ENCODE assay signal across 23 mouse cellular contexts in the genomic region with DNA sequence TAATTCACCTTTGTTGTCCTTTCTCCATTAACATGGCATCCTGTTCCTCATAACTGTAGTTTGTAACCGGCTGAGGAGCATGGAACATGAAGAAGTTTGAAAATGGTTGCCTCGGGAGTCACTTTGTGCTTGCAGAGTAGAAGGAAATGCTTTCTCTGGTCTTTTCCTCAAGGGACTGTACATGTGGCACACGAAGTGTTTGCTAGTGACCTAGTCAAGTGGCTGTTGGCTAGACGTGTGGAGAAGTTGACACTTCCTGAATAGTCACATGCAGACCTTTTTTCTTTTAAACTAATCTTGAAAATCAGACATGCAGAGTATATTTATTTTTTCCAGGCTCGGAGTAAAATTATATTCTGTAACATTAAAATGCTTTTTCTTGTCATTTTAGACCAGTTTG. TPM values are rescaled to one million over a fixed set of nuclear protein-coding genes. Genes with fewer than 3 reads are reported as not detected.
A peak's percentile ranks its signal among the peaks of the same experiment; 100 is the strongest.
DNase-seq lines count a peak whose midpoint lies in the region; ATAC-seq and TF ChIP-seq lines count a peak whose summit lies in the region.
"Had no signal": no experiment of that assay in that cellular context is flagged by ENCODE, and none has a peak within 500 bp of the region (broad histone marks: within the 10 kb centered on the region; RNA-seq: fewer than 3 reads in every experiment).

No protein-coding gene starts in this region.

- H3K4me3 ChIP-seq in lung, embryonic 14.5 days (ENCODE audit: low read depth, low read length): no peak overlapping the region
- H3K4me3 ChIP-seq in lung, adult 2 months (replicated peaks; ENCODE audit: extremely low read depth, low read depth, low read length): no peak overlapping the region
- H3K4me3 ChIP-seq in lung, postnatal 0 days (ENCODE audit: low read depth, low read length): no peak overlapping the region
- H3K4me3 ChIP-seq: embryonic facial prominence, embryonic 13.5 days; embryonic facial prominence, embryonic 15.5 days; erythroblast, embryonic 14.5 days; forebrain, embryonic 10.5 days; forebrain, embryonic 12.5 days had no signal

- TF ChIP-seq EP300 in lung, postnatal 0 days (IDR thresholded peaks at IDR 0.05): no peak

- H3K9ac ChIP-seq in lung, embryonic 14.5 days: no peak overlapping the region
- no peak overlapping the region for H3K9ac ChIP-seq in lung, postnatal 0 days (replicated peaks; ENCODE audit: low read depth)
- H3K9ac ChIP-seq: embryonic facial prominence, embryonic 13.5 days; embryonic facial prominence, embryonic 15.5 days; forebrain, embryonic 12.5 days had no signal

- H3K36me3 ChIP-seq in lung, embryonic 14.5 days (ENCODE audit: insufficient read depth): peaks cover 19% of the 10 kb centered on the region; the same call in 1 of the 2 replicates
- H3K36me3 ChIP-seq in lung, postnatal 0 days (ENCODE audit: insufficient read depth, low read length): no peaks in the 10 kb centered on the region

- H3K9me3 ChIP-seq in lung, embryonic 14.5 days (ENCODE audit: low read depth, low read length): no peaks in the 10 kb centered on the region
- no peaks in the 10 kb centered on the region for H3K9me3 ChIP-seq in lung, postnatal 0 days (ENCODE audit: low read length)
- H3K9me3 ChIP-seq: embryonic facial prominence, embryonic 13.5 days; embryonic facial prominence, embryonic 15.5 days; forebrain, embryonic 10.5 days had no signal

- TF ChIP-seq POLR2A in lung, adult 2 months (IDR thresholded peaks at IDR 0.05; ENCODE audit: borderline replicate concordance, extremely low read depth, low read depth, low read length): no peak

- H3K27ac ChIP-seq in lung, embryonic 14.5 days (ENCODE audit: low read depth): no peak overlapping the region
- no peak overlapping the region for H3K27ac ChIP-seq in lung, postnatal 0 days (ENCODE audit: low read length)
- H3K27ac ChIP-seq: embryonic facial prominence, embryonic 13.5 days; embryonic facial prominence, embryonic 15.5 days; forebrain, embryonic 10.5 days; forebrain, embryonic 12.5 days had no signal

- 63% methylated on average over 5 of the region's 5 CpGs for WGBS in lung, embryonic 14.5 days
- WGBS in lung, adult 2 months: 68% methylated on average over 5 of the region's 5 CpGs
- 52% methylated on average over 5 of the region's 5 CpGs for WGBS in lung, postnatal 0 days

- peak; percentile 18 for DNase-seq in lung, embryonic 14.5 days
- no peak for DNase-seq in lung, adult 2 months
- peak; percentile 75 for DNase-seq in lung, postnatal 0 days (ENCODE audit: low spot score)
- peak; percentile 3 for DNase-seq in lung, postnatal 10 days
- DNase-seq in lung, postnatal 36 days: peak; percentile 41
- no peak for DNase-seq in urinary bladder, adult 18-20 months (ENCODE audit: low spot score in 2 of 2)
- no peak for DNase-seq in heart, adult 11 months
- DNase-seq: adrenal gland, adult 2 months; adrenal gland, postnatal 10 days; adrenal gland, postnatal 25 days; cerebellum, adult 11 months; cerebellum, adult 18-20 months; cerebellum, adult 8-10 months; cerebellum, adult 9-11 months; cerebellum, postnatal 14 days; cerebellum, postnatal 36 days; embryo, embryonic 11 days had no signal

- no peaks in the 10 kb centered on the region for H3K4me1 ChIP-seq in lung, embryonic 14.5 days (ENCODE audit: insufficient read depth)
- H3K4me1 ChIP-seq in lung, adult 2 months (ENCODE audit: control insufficient read depth, insufficient read depth, low read length): peaks cover 2% of the 10 kb centered on the region; the same call in 1 of the 2 replicates
- no peaks in the 10 kb centered on the region for H3K4me1 ChIP-seq in lung, postnatal 0 days (ENCODE audit: insufficient read depth, low read depth, low read length)
- H3K4me1 ChIP-seq: embryonic facial prominence, embryonic 13.5 days; embryonic facial prominence, embryonic 15.5 days; forebrain, embryonic 10.5 days; forebrain, embryonic 12.5 days had no signal

- no peaks in the 10 kb centered on the region for H3K27me3 ChIP-seq in lung, embryonic 14.5 days (ENCODE audit: insufficient read depth, low read length)
- no peaks in the 10 kb centered on the region for H3K27me3 ChIP-seq in lung, postnatal 0 days (replicated peaks; ENCODE audit: insufficient read depth, low read length)
- H3K27me3 ChIP-seq: embryonic facial prominence, embryonic 13.5 days; embryonic facial prominence, embryonic 15.5 days; forebrain, embryonic 12.5 days had no signal

- no peak for ATAC-seq in lung, embryonic 14.5 days (ENCODE audit: insufficient read depth)
- ATAC-seq in lung, postnatal 0 days: peak; percentile 67
- ATAC-seq: forebrain, embryonic 14.5 days had no signal

- H3K4me2 ChIP-seq in lung, embryonic 14.5 days: no peak overlapping the region
- no peak overlapping the region for H3K4me2 ChIP-seq in lung, postnatal 0 days (replicated peaks; ENCODE audit: low read depth, low read length)
- H3K4me2 ChIP-seq: embryonic facial prominence, embryonic 13.5 days; embryonic facial prominence, embryonic 15.5 days; forebrain, embryonic 12.5 days had no signal

- TF ChIP-seq CTCF in lung, embryonic 14.5 days (IDR thresholded peaks at IDR 0.05; ENCODE audit: low read depth): no peak
- TF ChIP-seq CTCF in lung, adult 2 months (IDR thresholded peaks at IDR 0.05; ENCODE audit: insufficient read depth, low read length): no peak
- TF ChIP-seq CTCF in lung, postnatal 0 days (IDR thresholded peaks at IDR 0.05): no peak

RNA-seq across cellular contexts. Expression of gene Alg6, which starts 37.0 kb away (rescaled TPM):
- polyA plus RNA-seq in lung, embryonic 14.5 days (2014; fragmentation: Nextera tagmentation; extraction: Ambion mirVana): 23.0 and 24.1 TPM in 2 replicates
- polyA plus RNA-seq in lung, adult 2 months (2012; rRNA removed): 1.7 and 4.6 TPM in 2 replicates
- 7.3 and 10.0 TPM in 2 replicates for polyA plus RNA-seq in lung, postnatal 0 days (2015; fragmentation: Nextera tagmentation; extraction: Ambion mirVana)
- polyA plus RNA-seq: erythroblast, embryonic 14.5 days had no signal

Comparison
In these comparisons a context has a peak if more than half of its experiments do, and no peak if none do; other contexts are left out.
1. DNase-seq: peak in lung, embryonic 14.5 days (single experiment), lung, postnatal 0 days (single experiment), lung, postnatal 10 days (single experiment) and lung, postnatal 36 days (single experiment); none in lung, adult 2 months (single experiment), urinary bladder, adult 18-20 months (0 of 2) and heart, adult 11 months (single experiment).